Mouse (Mus musculus) adrenal gland, adult 2 months (tissue): ENCODE results near the gene Lcn2. TPM values are rescaled to one million over a fixed set of nuclear protein-coding genes. Genes with fewer than 3 reads are reported as not detected.

Experiments used
- DNase-seq: peaks from one replicate; pipeline ENCODE4 v3.0.0; 2021
- polyA plus RNA-seq: library from polyadenylated mRNA; depleted of rRNA; stranded (reverse); fragments of >200 nt; gene quantifications from 2 replicates; pipeline ENCODE4 v1.2.3, GENCODE M21; 2012; rRNA removed
- total RNA-seq, 2 experiments: library from RNA; stranded (reverse); gene quantifications; 2 replicates each; pipeline ENCODE4 v1.2.3; 2021

Gene Lcn2
- total and polyA plus RNA-seq, 3 experiments: 0.45 to 2.8 (median 2.2) TPM

GRCm38 (mm10) chr2:32344056-32344455 lies 44.0 kb downstream of the Lcn2 start:
- no peak for DNase-seq

DNA sequence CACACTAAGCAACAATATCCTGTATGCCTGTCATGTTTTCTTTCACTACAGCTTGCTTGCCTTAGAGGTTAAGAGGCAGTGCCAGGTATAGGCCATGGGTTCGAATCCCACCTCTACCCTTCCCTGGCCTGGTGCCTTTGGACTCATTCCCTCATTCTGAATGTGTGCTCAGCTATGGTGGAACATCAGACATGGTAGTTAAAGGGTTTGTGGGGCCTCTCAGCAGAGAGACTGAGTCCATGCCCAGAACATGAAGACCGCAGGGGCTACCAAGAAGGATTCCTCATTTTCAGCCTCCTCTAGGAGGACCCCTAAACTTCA lies 44.7 kb downstream of the Lcn2 start:
- no peak for DNase-seq

DNA sequence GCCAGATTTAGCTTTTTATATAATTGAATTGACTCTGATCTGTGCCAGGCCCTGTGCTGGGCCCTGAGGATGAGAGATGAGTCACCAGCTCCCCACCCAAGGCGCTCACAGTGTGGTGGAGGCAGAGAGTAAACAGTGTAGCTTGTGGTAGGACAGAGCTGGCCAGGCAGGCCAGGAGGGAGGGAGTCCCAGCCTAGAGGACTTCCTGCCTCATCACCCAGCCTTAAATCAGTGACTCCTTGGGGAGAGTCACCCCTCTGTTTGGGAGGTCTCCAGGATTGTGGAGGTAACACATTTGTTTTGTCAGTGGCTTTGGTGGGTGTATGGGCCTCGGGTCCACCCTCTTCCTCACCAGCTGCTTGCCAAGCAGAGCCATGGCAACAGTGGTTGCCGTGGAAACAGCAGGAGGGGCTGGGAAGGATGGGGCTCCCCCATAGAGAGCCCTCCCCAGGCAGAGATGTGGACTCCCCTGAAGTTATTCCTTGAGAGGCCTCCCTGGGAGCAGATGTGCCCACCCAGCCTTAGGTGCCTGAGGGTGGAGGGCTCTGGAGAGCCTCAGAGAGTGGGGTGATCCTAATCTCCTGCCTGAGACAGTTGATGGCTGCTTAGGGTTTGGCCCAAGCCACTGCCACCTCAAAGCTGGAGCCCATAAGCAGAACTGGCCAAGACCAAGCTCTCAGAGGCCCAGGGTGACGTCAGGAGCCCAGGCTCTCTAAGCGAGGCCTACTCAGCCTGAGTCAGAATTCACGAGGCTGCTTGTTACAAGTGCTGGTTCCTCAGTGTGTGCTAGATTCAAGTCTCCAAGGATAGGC lies 45.3 kb downstream of the Lcn2 start:
- peak; percentile 50 for DNase-seq

- no peak for DNase-seq
These were observed 46.0 kb downstream of the Lcn2 start for GRCm38 (mm10) chr2:32342039-32342438.

DNA sequence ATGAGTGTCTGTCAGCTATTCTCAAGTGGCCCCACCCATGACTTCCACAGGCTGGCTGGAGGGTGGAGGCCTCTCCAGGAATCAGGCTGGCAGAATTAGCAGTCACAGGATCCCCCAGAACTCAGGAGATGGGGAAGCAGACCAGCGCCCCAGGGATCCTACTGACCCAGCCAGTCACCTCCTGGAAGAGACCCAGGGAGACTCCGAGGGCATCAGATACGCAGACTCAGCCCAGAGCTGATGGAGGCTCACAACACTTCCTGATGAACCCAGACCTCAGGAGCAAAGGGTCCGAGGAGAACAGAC lies 46.5 kb downstream of the Lcn2 start:
- DNase-seq: no peak

- DNase-seq: no peak
These were observed 47.0 kb downstream of the Lcn2 start for GRCm38 (mm10) chr2:32340836-32341633.

DNA sequence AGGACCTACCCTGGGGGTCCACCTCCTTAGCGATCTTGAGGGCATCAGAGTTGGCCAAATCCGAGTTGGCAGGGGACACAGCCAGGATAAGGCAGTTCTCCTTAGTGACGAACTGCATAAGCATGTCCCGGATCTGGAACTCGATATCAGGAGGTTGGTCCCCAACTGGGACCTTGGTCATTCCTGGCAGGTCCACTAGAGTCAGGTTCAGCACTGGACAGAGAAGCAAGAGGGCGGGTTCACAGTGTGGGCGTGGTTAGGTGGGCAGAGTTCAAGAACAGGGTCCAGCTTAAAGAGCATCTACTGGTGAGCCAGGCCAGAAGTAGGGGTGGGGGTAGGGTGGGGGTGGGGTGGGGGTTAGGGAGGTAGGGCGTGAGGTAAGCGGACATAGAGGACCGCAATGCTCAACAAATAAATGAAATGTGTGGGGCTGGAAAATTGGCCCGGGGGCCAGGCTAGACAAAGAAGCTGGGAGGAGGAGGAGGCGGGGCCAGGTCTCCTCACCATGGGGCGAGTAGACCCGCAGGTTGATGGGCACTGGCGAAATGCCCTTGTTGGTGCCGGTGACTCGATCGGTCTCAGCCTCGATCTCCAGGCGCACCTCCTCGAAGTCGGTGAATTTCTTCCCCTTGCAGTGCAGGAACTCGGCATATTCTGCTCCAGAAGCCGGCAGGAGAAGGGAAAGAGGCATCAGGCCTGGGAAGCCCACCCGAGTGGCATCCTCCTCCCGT lies 48.0 kb downstream of the Lcn2 start:
- no peak for DNase-seq

DNA sequence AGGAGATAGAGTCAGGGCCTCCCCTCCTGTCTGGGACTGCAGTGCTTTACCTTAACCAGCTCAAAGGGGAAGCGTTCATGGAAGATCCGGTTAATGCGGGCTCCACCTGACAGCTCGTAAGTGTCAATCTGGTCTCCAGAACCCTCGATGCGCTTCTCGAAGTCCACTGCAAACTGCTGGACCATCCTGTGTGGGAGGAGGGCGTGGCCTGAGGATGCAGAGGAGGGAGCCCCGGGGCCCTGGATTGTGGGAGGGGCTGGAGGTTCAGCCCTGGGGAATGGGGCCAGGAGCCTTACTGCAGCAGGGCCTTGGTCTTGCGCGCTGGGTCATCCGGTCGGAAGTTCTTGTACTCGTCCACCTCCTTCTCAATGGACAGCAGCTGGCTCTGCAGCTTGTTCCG lies 52.2 kb downstream of the Lcn2 start:
- no peak for DNase-seq

Other genes with a start within 250 kb of the Lcn2 start
- 100 to 1,000 TPM in 1 of 2 experiments, 10 to 100 TPM in 1; 93.5 to 104 TPM for gene Prrc2b, start 237.2 kb downstream of the Lcn2 start, total RNA-seq
- gene Prrc2b, start 237.2 kb downstream of the Lcn2 start, polyA plus RNA-seq: 70.0 and 82.7 TPM in 2 replicates
- gene Pomt1, start 151.7 kb downstream of the Lcn2 start, total RNA-seq: 10 to 100 TPM; 32.5 to 40.4 TPM
- gene Pomt1, start 151.7 kb downstream of the Lcn2 start, polyA plus RNA-seq: 42.8 and 49.6 TPM in 2 replicates
- 100 to 1,000 TPM; 116 to 148 TPM for gene Uck1, start 128.1 kb downstream of the Lcn2 start, total RNA-seq
- 202 and 249 TPM in 2 replicates for gene Uck1, start 128.1 kb downstream of the Lcn2 start, polyA plus RNA-seq
- 10 to 100 TPM; 81.1 to 82.9 TPM for gene Golga2, start 100.9 kb downstream of the Lcn2 start, total RNA-seq
- gene Golga2, start 100.9 kb downstream of the Lcn2 start, polyA plus RNA-seq: 25.8 and 31.5 TPM in 2 replicates
- gene Swi5, start 100.2 kb downstream of the Lcn2 start, total RNA-seq: 100 to 1,000 TPM; 324 to 358 TPM
- 317 and 318 TPM in 2 replicates for gene Swi5, start 100.2 kb downstream of the Lcn2 start, polyA plus RNA-seq
- 10 to 100 TPM; 54.0 to 94.0 TPM for gene Ciz1, start 35.9 kb downstream of the Lcn2 start, total RNA-seq
- 290 and 303 TPM in 2 replicates for gene Ciz1, start 35.9 kb downstream of the Lcn2 start, polyA plus RNA-seq
- gene Dnm1, start 34.9 kb downstream of the Lcn2 start, total RNA-seq: 10 to 100 TPM; 15.8 to 22.5 TPM
- 114 and 144 TPM in 2 replicates for gene Dnm1, start 34.9 kb downstream of the Lcn2 start, polyA plus RNA-seq
- 100 to 1,000 TPM; 152 to 167 TPM for gene 1110008P14Rik, start 6.3 kb downstream of the Lcn2 start, total RNA-seq
- 1,060 and 1,061 TPM in 2 replicates for gene 1110008P14Rik, start 6.3 kb downstream of the Lcn2 start, polyA plus RNA-seq
- gene Ptges2, start 7.6 kb upstream of the Lcn2 start, total RNA-seq: 10 to 100 TPM; 55.3 to 69.6 TPM
- 35.6 and 50.7 TPM in 2 replicates for gene Ptges2, start 7.6 kb upstream of the Lcn2 start, polyA plus RNA-seq
- gene Naif1, start 62.2 kb upstream of the Lcn2 start, total RNA-seq: 1 to 10 TPM; 5.1 to 5.9 TPM
- 6.1 and 6.6 TPM in 2 replicates for gene Naif1, start 62.2 kb upstream of the Lcn2 start, polyA plus RNA-seq
- gene Slc25a25, start 63.2 kb upstream of the Lcn2 start, total RNA-seq: 10 to 100 TPM; 34.0 to 79.5 TPM
- gene Slc25a25, start 63.2 kb upstream of the Lcn2 start, polyA plus RNA-seq: 35.2 and 36.8 TPM in 2 replicates
- gene Fam102a, start 147.1 kb upstream of the Lcn2 start, total RNA-seq: 10 to 100 TPM; 37.1 to 40.8 TPM
- gene Fam102a, start 147.1 kb upstream of the Lcn2 start, polyA plus RNA-seq: 40.2 and 43.1 TPM in 2 replicates
- 10 to 100 TPM; 52.7 to 67.4 TPM for gene Dpm2, start 182.6 kb upstream of the Lcn2 start, total RNA-seq
- gene Dpm2, start 182.6 kb upstream of the Lcn2 start, polyA plus RNA-seq: 160 and 165 TPM in 2 replicates
- gene Pip5kl1, start 186.5 kb upstream of the Lcn2 start, total RNA-seq: under 1 TPM in 1 of 2 experiments, not detected in 1; 0.29 TPM
- 0.10 TPM in 1 of 2 replicates, not detected in the other for gene Pip5kl1, start 186.5 kb upstream of the Lcn2 start, polyA plus RNA-seq
- gene 9430097D07Rik, start 187.4 kb upstream of the Lcn2 start, total RNA-seq: not detected
- gene 9430097D07Rik, start 187.4 kb upstream of the Lcn2 start, polyA plus RNA-seq: not detected in 2 replicates
- 10 to 100 TPM in 1 of 2 experiments, 1 to 10 TPM in 1; 5.6 to 14.5 TPM for gene St6galnac4, start 198.8 kb upstream of the Lcn2 start, total RNA-seq
- 15.4 and 18.5 TPM in 2 replicates for gene St6galnac4, start 198.8 kb upstream of the Lcn2 start, polyA plus RNA-seq
- gene St6galnac6, start 211.5 kb upstream of the Lcn2 start, total RNA-seq: 10 to 100 TPM; 55.2 to 55.6 TPM
- gene St6galnac6, start 211.5 kb upstream of the Lcn2 start, polyA plus RNA-seq: 115 and 122 TPM in 2 replicates
- 10 to 100 TPM; 40.6 to 59.0 TPM for gene Ak1, start 233.5 kb upstream of the Lcn2 start, total RNA-seq
- gene Ak1, start 233.5 kb upstream of the Lcn2 start, polyA plus RNA-seq: 66.6 and 67.7 TPM in 2 replicates